Mouse (Mus musculus) heart, adult 10 weeks (tissue): ENCODE results near the gene Prrc2c. TPM values are rescaled to one million over a fixed set of nuclear protein-coding genes. Genes with fewer than 3 reads are reported as not detected.

ENCODE experiments used
- polyA plus RNA-seq: library from polyadenylated mRNA; stranded (reverse); fragments of 350-450 nt; fragmentation: Illumina TruSeq; extraction: RNeasy Lipid Tissue Mini Kit (QIAGEN cat#74804); gene quantifications from one replicate; pipeline ENCODE4 v1.2.3, GENCODE M21; 2014; ENCODE audit warnings: low read depth, low replicate concordance

The Prrc2c gene
- 29.5 TPM for polyA plus RNA-seq

GRCm38 (mm10) chr1:162740401-162740835, at the start of gene Prrc2c:
Gene Prrc2c, minus strand, starts transcription at chr1:162740556.

GRCm38 (mm10) chr1:162658119-162658518, 82.2 kb downstream of the Prrc2c start, which contains the start of gene Myocos:
Gene Myocos, minus strand, starts transcription at chr1:162658219.

DNA sequence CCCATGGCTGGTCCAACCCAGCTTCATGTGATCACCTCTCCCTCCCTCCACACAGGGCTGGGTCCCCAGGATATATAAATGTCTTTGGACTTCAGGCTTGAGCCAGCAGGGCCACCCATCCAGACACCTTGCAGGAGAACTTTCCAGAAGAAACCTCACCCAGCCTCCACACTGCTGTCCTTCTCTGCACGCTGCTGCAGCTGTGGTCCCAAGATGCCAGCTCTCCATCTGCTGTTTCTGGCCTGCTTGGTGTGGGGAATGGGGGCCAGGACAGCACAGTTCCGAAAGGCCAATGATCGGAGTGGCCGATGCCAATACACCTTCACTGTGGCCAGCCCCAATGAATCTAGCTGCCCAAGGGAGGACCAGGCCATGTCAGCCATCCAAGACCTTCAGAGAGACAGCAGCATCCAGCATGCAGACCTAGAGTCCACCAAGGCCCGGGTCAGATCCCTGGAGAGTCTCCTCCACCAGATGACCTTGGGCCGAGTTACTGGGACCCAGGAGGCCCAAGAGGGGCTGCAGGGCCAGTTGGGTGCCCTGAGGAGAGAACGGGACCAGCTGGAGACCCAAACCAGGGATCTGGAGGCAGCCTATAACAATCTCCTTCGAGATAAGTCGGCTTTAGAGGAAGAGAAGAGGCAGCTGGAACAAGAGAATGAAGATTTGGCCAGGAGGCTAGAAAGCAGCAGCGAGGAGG, 101.2 kb downstream of the Prrc2c start, which contains the start of gene Myoc:
TSS of gene Myoc (plus strand) at position 105 of the 700 bp plus-strand sequence.

Other genes starting within 250 kb of the Prrc2c start
- 5.2 TPM for gene Mettl13, start 192.0 kb downstream of the Prrc2c start, polyA plus RNA-seq
- 27.2 TPM for gene Vamp4, start 170.0 kb downstream of the Prrc2c start, polyA plus RNA-seq
- gene Myoc, start 101.4 kb downstream of the Prrc2c start, polyA plus RNA-seq, result 8.6 TPM
- gene Myocos, start 82.3 kb downstream of the Prrc2c start, polyA plus RNA-seq, result not detected
- gene Fmo4, start 73.4 kb upstream of the Prrc2c start, polyA plus RNA-seq, result 0.26 TPM
- 48.7 TPM for gene Fmo1, start 126.1 kb upstream of the Prrc2c start, polyA plus RNA-seq
- 34.7 TPM for gene Fmo2, start 158.2 kb upstream of the Prrc2c start, polyA plus RNA-seq
- not detected for gene Fmo6, start 197.0 kb upstream of the Prrc2c start, polyA plus RNA-seq
- 0.29 TPM for gene Fmo3, start 244.0 kb upstream of the Prrc2c start, polyA plus RNA-seq